Mouse (Mus musculus) thymus, adult 2 months (tissue): ENCODE data around the gene Dennd1a. TPM values are rescaled to one million over a fixed set of nuclear protein-coding genes. Genes with fewer than 3 reads are reported as not detected.

Experiments used
- DNase-seq: peaks from one replicate; pipeline ENCODE4 v3.0.0; 2021
- H3K27ac ChIP-seq: fragments of 200-500 bp; 2 replicates; pipeline ENCODE4 v1.5.1; 2012; ENCODE audit warnings: low read length, control low read depth; ENCODE audit not compliant: control insufficient read depth, insufficient read depth
- H3K27me3 ChIP-seq: fragments of 200-500 bp; 2 replicates; pipeline ENCODE4 v1.6.1; 2012; ENCODE audit warnings: mild to moderate bottlenecking, low read length, moderate library complexity, mixed read lengths; ENCODE audit not compliant: control insufficient read depth, insufficient read depth
- H3K36me3 ChIP-seq: fragments of 200-500 bp; 2 replicates; pipeline ENCODE4 v1.6.1; 2012; ENCODE audit warnings: mild to moderate bottlenecking, low read length, moderate library complexity; ENCODE audit not compliant: control insufficient read depth, insufficient read depth
- H3K4me1 ChIP-seq: fragments of 200-500 bp; replicated peaks from 2 replicates; pipeline ENCODE4 v1.6.1; 2012; ENCODE audit warnings: low read length; ENCODE audit not compliant: control insufficient read depth, insufficient read depth
- H3K4me3 ChIP-seq: fragments of 200-500 bp; 2 replicates; pipeline ENCODE4 v1.5.1; 2012; ENCODE audit warnings: mild to moderate bottlenecking, low read length, control low read depth, moderate library complexity; ENCODE audit not compliant: control insufficient read depth, insufficient read depth
- CTCF ChIP-seq: fragments of 200-500 bp; IDR thresholded peaks from 2 replicates; pipeline ENCODE4 v1.5.1; 2012; ENCODE audit warnings: mild to moderate bottlenecking, control low read depth, low read length, moderate library complexity, borderline replicate concordance; ENCODE audit not compliant: control insufficient read depth, poor library complexity, insufficient read depth; ENCODE audit errors: extremely low read depth
- POLR2A ChIP-seq: fragments of 200-500 bp; IDR thresholded peaks from 2 replicates; pipeline ENCODE4 v1.6.1; 2012; ENCODE audit warnings: mild to moderate bottlenecking, low read length, control low read depth, moderate library complexity; ENCODE audit not compliant: control insufficient read depth, poor library complexity, insufficient read depth; ENCODE audit errors: extremely low read depth
- WGBS: fragments of 180-500 bp; shearing (Covaris S2); methylation state at CpG from one replicate; pipeline ENCODE4 v1.1.7; 2018; 5-methylcytosine and 5-hydroxymethylcytosine counted together
- polyA plus RNA-seq: library from polyadenylated mRNA; depleted of rRNA; stranded (reverse); fragments of >200 nt; gene quantifications from 2 replicates; pipeline ENCODE4 v1.2.3, GENCODE M21; 2012

Gene Dennd1a
- polyA plus RNA-seq, 1 experiment, result 35.9 TPM

DNA sequence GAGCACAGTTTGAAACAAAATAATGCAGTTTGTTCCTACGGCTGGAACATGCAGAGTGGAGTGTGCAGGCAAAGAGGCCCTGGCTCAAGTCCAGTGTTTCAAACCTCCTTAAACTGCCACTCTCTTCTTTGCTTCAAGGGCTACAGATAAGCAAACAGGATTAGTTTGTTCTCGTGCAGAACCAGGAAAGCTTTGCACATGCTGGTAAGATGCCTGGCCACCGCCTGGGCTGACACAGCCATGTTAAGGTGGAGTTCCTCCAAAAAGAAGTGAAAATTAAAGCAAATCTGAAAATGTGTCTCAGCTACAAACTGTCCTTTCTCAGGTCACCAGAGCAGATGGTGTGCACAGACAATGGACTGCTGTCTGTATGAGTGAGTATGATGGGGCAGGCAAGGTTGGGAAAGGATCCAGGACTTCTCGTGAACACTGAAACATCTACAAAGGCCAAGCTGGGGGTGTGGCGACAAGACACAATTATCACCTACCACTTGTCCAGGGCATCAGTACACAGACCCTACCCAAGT, 273.3 kb downstream of the Dennd1a start:
- Histone ChIP-seq H3K4me1 (no peaks in the 10 kb centered on the region), H3K27me3 (no peaks in the 10 kb centered on the region), H3K36me3 (no peaks in the 10 kb centered on the region), H3K4me3 (no peak overlapping the region), H3K27ac (no peak overlapping the region)
- whole genome bisulfite sequencing, result 92% methylated on average over 5 of the region's 5 CpGs
- TF ChIP-seq CTCF (no peak), POLR2A (no peak)
- DNase-seq, result no peak

DNA sequence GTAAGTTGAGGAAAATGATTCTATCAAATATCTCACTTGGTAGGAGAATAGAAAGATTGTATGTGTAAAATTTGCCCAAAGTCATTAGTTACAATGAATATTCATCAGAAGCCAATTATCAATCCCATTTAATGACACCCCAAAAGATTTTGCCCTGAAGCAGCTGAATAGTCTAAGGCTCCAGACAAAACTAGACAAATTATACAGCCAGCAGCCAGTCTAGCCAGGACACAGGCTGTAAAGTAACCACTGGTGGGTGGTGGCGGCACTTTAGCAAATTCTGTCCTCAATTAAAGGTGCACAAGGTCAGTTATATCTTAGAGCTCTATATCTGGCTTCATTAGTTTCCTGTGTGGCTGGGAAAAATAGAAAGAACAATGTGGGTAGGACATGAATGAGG, 280.0 kb downstream of the Dennd1a start:
- H3K4me1 ChIP-seq, result no peaks in the 10 kb centered on the region; the same call in 1 of the 2 replicates
- no peak for DNase-seq
- no peak overlapping the region for H3K27ac ChIP-seq
- no peak overlapping the region for H3K4me3 ChIP-seq
- TF ChIP-seq POLR2A (no peak), CTCF (no peak)
- no peaks in the 10 kb centered on the region for H3K27me3 ChIP-seq
- 100% methylated on average over 1 of the region's 1 CpGs for WGBS
- H3K36me3 ChIP-seq, result no peaks in the 10 kb centered on the region

DNA sequence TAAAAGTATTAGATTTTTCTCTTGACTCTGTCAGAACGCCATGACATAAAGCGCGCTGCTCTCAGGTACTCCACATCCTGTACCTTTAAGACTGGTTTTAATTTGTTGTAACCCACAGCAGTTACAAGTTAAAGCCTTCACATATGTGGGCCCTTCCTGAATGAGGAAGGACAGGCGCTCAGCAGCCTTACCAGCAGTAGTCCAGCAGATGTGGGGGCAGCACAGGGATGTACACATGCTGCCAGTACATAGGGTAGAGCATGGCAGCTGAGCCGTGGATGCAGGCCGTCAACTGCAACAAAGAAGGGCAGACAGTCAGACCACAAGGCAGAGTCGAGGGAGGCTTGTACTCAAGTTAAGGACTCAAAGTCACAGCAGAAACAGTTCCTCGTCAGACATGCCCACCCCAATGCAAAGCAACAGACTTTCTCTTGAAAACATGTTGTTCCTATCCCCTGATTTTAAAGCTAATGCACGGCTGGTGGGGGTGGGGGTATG, 284.0 kb downstream of the Dennd1a start:
- no peak for DNase-seq
- TF ChIP-seq CTCF (no peak), POLR2A (no peak)
- H3K27ac ChIP-seq, result no peak overlapping the region
- no peak overlapping the region for H3K4me3 ChIP-seq
- H3K27me3 ChIP-seq, result no peaks in the 10 kb centered on the region
- H3K4me1 ChIP-seq, result no peaks in the 10 kb centered on the region; the same call in 1 of the 2 replicates
- no peaks in the 10 kb centered on the region for H3K36me3 ChIP-seq
- 92% methylated on average over 9 of the region's 9 CpGs for WGBS

DNA sequence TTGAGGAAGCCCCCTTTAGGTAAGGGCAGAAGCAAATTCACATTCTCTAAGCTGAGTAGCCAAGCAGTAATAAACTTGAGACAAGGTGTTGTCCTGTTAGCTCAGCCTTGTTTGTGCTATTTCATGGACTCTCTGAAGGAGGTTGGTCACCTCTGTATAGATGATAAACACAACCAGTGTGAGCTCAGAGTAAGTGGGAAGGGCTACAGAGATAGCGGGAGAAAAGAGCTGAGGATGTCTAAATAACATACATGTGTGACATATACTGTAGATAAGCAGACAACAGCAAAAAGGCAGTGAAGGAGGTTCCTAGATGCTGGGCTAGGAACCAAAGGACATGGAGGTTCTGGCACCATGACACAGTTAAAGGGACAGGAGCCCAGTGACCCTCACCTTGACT, 286.2 kb downstream of the Dennd1a start:
- no peaks in the 10 kb centered on the region; the same call in 1 of the 2 replicates for H3K4me1 ChIP-seq
- WGBS, result 95% methylated on average over 1 of the region's 1 CpGs
- H3K27me3 ChIP-seq, result no peaks in the 10 kb centered on the region
- H3K4me3 ChIP-seq, result no peak overlapping the region
- no peak for DNase-seq
- H3K36me3 ChIP-seq, result no peaks in the 10 kb centered on the region
- no peak for TF ChIP-seq CTCF
- no peak for TF ChIP-seq POLR2A
- no peak overlapping the region for H3K27ac ChIP-seq

DNA sequence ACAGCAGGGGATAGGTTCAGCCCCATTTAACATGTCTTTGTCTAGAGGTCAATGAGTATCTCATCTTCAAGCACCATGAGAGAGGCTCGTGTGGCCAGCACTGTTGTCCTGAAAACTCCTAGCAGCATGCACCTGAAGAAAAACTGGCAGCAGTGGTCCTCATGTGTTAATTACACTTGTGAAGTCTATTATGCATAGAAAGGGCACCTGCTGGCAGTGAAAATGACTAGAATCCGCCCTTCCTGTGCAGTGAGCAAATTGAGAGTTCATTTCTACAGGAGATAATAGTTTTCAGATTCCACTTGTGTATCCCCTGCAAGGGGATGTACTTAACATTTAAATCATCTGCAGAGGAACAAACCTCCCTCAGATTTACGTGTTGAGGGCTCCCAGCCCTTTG, 289.2 kb downstream of the Dennd1a start:
- WGBS, result 89% methylated on average over 3 of the region's 3 CpGs
- H3K4me3 ChIP-seq, result no peak overlapping the region
- no peak overlapping the region for H3K27ac ChIP-seq
- no peak for TF ChIP-seq CTCF
- no peak for TF ChIP-seq POLR2A
- no peak for DNase-seq
- H3K27me3 ChIP-seq, result no peaks in the 10 kb centered on the region
- no peaks in the 10 kb centered on the region for H3K4me1 ChIP-seq
- no peaks in the 10 kb centered on the region for H3K36me3 ChIP-seq

DNA sequence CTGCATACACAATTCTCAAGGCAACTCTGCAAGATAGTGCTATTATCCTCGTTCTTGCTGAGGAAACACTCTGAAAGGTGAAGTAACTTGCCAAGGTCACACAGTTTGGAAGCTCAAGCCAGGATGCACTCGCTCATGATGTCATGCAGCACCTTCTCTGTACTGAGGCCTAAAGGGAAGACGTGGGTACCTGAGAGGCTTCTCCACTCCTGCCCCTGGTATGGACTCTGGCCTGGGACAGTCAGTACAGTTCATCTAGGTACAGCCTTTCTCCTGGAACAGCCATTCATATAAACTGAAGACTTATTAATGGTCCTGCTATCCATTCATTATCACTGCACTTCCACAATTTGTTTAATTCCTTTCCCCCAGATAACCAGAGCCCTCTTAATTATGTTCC, 298.1 kb downstream of the Dennd1a start:
- no peak overlapping the region for H3K27ac ChIP-seq
- DNase-seq, result no peak
- no peaks in the 10 kb centered on the region for H3K4me1 ChIP-seq
- no peak for TF ChIP-seq POLR2A
- no peak for TF ChIP-seq CTCF
- no peaks in the 10 kb centered on the region for H3K27me3 ChIP-seq
- no peaks in the 10 kb centered on the region for H3K36me3 ChIP-seq
- WGBS, result 94% methylated on average over 3 of the region's 3 CpGs
- H3K4me3 ChIP-seq, result no peak overlapping the region

DNA sequence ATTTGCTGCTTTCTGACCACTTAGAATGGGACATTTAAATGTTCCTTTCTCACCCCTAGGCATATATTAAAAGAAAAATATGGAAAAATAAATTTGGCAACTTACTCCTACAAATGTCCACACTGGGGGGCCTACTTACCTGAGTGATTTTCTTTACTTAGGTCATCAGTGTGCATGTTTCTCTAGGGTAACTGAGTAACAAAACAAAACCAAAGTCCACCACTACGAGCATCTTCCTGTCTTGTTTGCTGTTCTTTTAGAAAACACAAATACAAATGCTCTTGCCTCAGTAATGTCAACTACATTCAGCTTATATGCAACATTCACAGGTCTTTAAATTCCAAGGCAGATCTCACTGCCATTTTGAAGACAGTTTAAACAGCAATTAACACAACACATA, 298.9 kb downstream of the Dennd1a start:
- TF ChIP-seq POLR2A, result no peak
- no peak for TF ChIP-seq CTCF
- 95% methylated on average over 1 of the region's 1 CpGs for WGBS
- Histone ChIP-seq H3K36me3 (no peaks in the 10 kb centered on the region), H3K4me1 (no peaks in the 10 kb centered on the region), H3K27ac (no peak overlapping the region), H3K27me3 (no peaks in the 10 kb centered on the region), H3K4me3 (no peak overlapping the region)
- DNase-seq, result no peak
